Mouse (Mus musculus) urinary bladder, postnatal 0 days (tissue): ENCODE measurements around the gene Hist1h3b. TPM values are rescaled to one million over a fixed set of nuclear protein-coding genes. Genes with fewer than 3 reads are reported as not detected.

ENCODE experiments used
- microRNA-seq: library from miRNA; unstranded; fragments of <30 nt; microRNA quantifications from one replicate; pipeline ENCODE4, GENCODE M21; 2016
- polyA plus RNA-seq: library from polyadenylated mRNA; unstranded; fragments of >200 nt; fragmentation: Nextera tagmentation; extraction: Ambion mirVana; gene quantifications from 2 replicates; pipeline ENCODE4 v1.2.1, GENCODE M21; 2015

Hist1h3b gene
- 2.0 and 2.8 TPM in 2 replicates for polyA plus RNA-seq

GRCm38 (mm10) chr13:23752067-23752741 is at the start of gene Hist1h3b:
TSS of gene Hist1h3b (plus strand) at chr13:23752267.

GRCm38 (mm10) chr13:23710374-23711089 is 41.5 kb upstream of the Hist1h3b start, which contains the start of gene Hfe:
TSS of gene Hfe (minus strand) at chr13:23710854.

GRCm38 (mm10) chr13:23738677-23739068 is 13.4 kb upstream of the Hist1h3b start, which contains the start of gene Hist1h1c:
TSS of gene Hist1h1c (plus strand) at chr13:23738808.

DNA sequence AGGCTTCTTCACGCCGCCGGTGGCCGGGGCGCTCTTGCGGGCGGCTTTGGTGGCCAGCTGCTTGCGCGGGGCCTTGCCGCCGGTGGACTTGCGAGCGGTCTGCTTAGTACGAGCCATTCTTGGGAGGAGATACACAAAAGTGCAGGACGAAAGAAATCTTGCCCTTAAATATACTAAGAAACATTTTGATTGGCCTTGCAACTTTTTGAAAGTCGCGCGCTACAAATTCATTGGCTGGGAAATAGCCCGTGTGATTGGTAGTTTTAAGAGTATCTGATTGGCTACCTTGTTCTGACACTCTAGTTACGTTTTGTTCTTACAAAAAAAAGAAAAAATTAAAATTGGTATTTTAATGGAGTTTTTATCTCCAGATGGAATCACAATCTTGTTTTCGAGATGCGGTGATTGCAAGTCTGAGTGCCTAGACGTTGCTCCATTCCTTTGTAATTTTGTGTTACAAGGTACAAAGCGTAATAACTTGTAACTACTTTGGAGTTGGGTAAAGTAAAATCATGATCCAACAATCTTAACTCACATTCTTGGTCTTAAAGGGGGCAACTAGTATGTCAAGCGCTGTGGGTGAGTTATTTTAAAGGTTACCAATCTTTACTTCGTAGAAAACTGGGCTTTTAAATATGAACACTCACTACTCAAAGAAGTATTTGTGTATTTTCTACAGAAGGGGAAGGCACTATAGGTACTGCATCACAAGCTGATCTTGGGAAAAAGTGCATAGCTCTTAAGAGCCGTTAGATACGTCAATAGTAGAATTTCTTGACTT is 6.5 kb upstream of the Hist1h3b start, which contains the start of gene Hist1h3c:
Gene Hist1h3c (minus strand): TSS at position 222 of the 781 bp plus-strand sequence.

DNA sequence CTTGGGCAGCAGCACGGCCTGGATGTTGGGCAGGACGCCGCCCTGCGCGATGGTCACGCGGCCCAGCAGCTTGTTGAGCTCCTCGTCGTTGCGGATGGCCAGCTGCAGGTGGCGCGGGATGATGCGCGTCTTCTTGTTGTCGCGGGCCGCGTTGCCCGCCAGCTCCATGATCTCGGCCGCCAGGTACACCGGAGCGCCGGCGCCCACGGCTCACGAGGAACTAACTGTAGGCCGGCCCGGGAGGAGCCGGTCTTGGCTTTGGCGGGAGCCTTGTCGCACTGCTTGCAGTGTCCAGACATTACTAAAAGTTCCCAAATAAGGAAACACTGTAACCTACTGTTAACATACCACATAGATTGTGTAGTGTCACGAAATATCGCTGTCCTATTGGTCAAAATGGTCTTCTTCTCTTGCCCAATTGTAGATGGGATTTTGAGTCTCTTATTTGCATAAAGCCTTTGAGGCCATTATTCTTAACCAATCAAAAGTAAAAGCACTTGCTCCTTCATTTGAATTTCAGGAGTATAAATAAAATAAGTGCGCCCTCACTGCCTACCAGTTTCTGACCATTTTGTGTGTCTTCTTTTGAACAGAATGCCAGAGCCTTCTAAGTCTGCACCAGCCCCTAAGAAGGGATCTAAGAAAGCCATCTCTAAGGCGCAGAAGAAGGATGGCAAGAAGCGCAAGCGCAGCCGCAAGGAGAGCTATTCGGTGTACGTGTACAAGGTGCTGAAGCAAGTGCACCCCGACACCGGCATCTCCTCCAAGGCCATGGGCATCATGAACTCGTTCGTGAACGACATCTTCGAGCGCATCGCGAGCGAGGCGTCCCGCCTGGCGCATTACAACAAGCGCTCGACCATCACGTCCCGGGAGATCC is 5.6 kb upstream of the Hist1h3b start, which contains the start of gene Hist1h2bb:
Gene Hist1h2bb (plus strand): TSS at position 534 of the 880 bp plus-strand sequence.

DNA sequence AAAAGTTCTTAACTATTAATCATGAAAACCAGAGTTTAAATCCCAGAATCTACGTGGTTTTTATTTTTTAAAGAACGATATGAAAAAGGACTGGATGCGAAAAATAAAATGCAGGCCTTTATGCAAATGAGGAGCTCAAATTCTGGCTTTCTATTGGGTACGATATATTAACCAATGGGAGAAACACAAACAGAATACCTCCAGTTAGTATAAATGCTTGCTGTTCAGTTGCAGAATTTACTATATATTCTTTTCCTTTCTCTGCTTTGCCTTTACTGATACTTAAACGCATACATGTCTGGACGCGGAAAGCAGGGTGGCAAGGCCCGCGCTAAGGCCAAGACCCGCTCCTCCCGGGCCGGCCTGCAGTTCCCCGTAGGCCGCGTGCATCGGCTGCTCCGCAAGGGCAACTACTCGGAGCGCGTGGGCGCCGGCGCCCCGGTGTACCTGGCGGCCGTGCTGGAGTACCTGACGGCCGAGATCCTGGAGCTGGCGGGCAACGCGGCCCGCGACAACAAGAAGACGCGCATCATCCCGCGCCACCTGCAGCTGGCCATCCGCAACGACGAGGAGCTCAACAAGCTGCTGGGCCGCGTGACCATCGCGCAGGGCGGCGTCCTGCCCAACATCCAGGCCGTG is 1.1 kb upstream of the Hist1h3b start, which contains the start of gene Hist1h2ab:
Gene Hist1h2ab (plus strand): TSS at position 288 of the 639 bp plus-strand sequence.

GRCm38 (mm10) chr13:23756790-23757189 is 4.7 kb downstream of the Hist1h3b start, which contains the start of gene Hist1h4b:
TSS of gene Hist1h4b (plus strand) at chr13:23757013.

GRCm38 (mm10) chr13:23760972-23761864 is 9.2 kb downstream of the Hist1h3b start, which contains the start of gene Hist1h4a:
TSS of gene Hist1h4a (minus strand) at chr13:23761230.

DNA sequence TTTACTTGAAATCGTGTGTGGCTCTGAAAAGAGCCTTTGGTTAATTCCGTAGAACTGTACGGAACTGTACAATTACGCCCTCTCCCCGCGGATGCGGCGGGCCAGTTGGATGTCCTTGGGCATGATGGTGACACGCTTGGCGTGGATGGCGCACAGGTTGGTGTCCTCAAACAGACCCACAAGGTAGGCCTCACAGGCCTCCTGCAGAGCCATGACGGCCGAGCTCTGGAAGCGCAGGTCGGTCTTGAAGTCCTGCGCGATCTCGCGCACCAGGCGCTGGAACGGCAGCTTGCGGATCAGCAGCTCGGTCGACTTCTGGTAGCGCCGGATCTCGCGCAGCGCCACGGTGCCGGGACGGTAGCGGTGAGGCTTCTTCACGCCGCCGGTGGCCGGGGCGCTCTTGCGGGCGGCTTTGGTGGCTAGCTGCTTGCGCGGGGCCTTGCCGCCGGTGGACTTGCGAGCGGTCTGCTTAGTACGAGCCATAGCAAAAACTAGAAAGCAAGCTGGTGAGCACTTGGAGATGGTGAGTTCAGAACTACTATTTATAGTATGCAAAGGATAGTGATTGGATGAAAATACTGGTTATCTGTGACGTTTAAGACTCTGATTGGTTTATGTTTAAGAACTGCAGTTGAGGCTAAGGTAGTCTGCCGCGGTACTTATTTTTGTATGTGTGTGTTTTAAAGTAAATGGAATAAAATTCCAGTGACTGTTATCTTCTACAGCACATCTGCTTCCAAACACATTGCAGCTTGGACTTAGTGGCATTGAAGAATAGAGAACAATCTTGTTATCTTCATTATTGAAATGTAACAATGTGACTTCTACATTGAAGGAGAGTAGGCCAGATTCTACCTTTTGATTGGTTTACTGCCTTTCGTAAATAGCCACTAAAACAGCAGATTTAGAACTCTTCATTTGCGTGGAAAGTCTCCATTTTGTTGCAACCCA is 10.1 kb downstream of the Hist1h3b start, which contains the start of gene Hist1h3a:
Gene Hist1h3a (minus strand): TSS at position 516 of the 951 bp plus-strand sequence.

GRCm38 (mm10) chr13:23763586-23764323 is 11.7 kb downstream of the Hist1h3b start, which contains the start of gene Hist1h1a:
TSS of gene Hist1h1a (plus strand) at chr13:23763666.

DNA sequence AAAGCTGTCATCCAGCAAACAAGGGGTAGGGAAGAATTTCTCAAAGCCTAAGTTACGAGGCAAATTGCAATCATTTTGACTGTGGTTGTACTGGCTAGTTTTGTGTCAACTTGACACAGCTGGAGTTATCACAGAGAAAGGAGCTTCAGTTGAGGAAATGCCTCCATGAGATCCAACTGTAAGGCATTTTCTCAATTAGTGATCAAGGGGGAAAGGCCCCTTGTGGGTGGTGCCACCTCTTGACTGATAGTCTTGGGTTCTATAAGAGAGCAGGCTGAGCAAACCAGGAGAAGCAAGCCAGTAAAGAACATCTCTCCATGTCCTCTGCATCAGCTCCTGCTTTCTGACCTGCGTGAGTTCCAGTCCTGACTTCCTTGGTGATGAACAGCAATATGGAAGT is 17.5 kb downstream of the Hist1h3b start, which contains the start of gene Trim38:
Gene Trim38 (plus strand): TSS at position 301 of the 400 bp plus-strand sequence.

Small RNA genes lying within 50 kb of the gene (microRNA-seq; reads per million reads assigned to microRNA genes)
- gene Gm44314: not detected
- gene Gm44484: not detected

Other genes starting within 250 kb of the Hist1h3b start
- 24.9 and 35.3 TPM in 2 replicates for gene Hist1h4h, start 221.2 kb upstream of the Hist1h3b start, polyA plus RNA-seq
- gene Hist1h2af, start 218.4 kb upstream of the Hist1h3b start, polyA plus RNA-seq: 1.5 and 3.4 TPM in 2 replicates
- gene Hist1h3g, start 216.8 kb upstream of the Hist1h3b start, polyA plus RNA-seq: 1.7 and 2.1 TPM in 2 replicates
- 0.54 and 0.58 TPM in 2 replicates for gene Hist1h2bh, start 208.9 kb upstream of the Hist1h3b start, polyA plus RNA-seq
- 0.28 and 0.43 TPM in 2 replicates for gene Hist1h3f, start 208.2 kb upstream of the Hist1h3b start, polyA plus RNA-seq
- gene Hist1h4f, start 200.6 kb upstream of the Hist1h3b start, polyA plus RNA-seq: not detected in 2 replicates
- gene Hist1h1d, start 199.0 kb upstream of the Hist1h3b start, polyA plus RNA-seq: 0.58 and 0.60 TPM in 2 replicates
- gene Hist1h3e, start 189.9 kb upstream of the Hist1h3b start, polyA plus RNA-seq: 1.8 and 2.0 TPM in 2 replicates
- gene Hist1h2ae, start 181.0 kb upstream of the Hist1h3b start, polyA plus RNA-seq: 14.0 and 18.1 TPM in 2 replicates
- 10.7 and 21.8 TPM in 2 replicates for gene Hist1h2bg, start 180.9 kb upstream of the Hist1h3b start, polyA plus RNA-seq
- gene Hist1h2bf, start 178.1 kb upstream of the Hist1h3b start, polyA plus RNA-seq: 1.5 and 2.6 TPM in 2 replicates
- 1.7 and 1.9 TPM in 2 replicates for gene Hist1h2ad, start 177.9 kb upstream of the Hist1h3b start, polyA plus RNA-seq
- gene Hist1h3d, start 176.5 kb upstream of the Hist1h3b start, polyA plus RNA-seq: 2.9 and 3.4 TPM in 2 replicates
- 24.3 and 29.2 TPM in 2 replicates for gene Hist1h4d, start 170.7 kb upstream of the Hist1h3b start, polyA plus RNA-seq
- 1.1 and 1.4 TPM in 2 replicates for gene Hist1h2be, start 131.1 kb upstream of the Hist1h3b start, polyA plus RNA-seq
- gene Hist1h1e, start 129.7 kb upstream of the Hist1h3b start, polyA plus RNA-seq: 5.4 and 5.8 TPM in 2 replicates
- 1.00 and 1.2 TPM in 2 replicates for gene Hist1h2ac, start 68.3 kb upstream of the Hist1h3b start, polyA plus RNA-seq
- 161 and 192 TPM in 2 replicates for gene Hist1h2bc, start 68.1 kb upstream of the Hist1h3b start, polyA plus RNA-seq
- not detected in 2 replicates for gene Hist1h1t, start 56.5 kb upstream of the Hist1h3b start, polyA plus RNA-seq
- gene Hist1h4c, start 53.8 kb upstream of the Hist1h3b start, polyA plus RNA-seq: 1.8 TPM in 2 replicates
- 8.0 and 9.7 TPM in 2 replicates for gene Hfe, start 41.4 kb upstream of the Hist1h3b start, polyA plus RNA-seq
- gene Hist1h1c, start 13.5 kb upstream of the Hist1h3b start, polyA plus RNA-seq: 125 and 175 TPM in 2 replicates
- 0.41 and 0.98 TPM in 2 replicates for gene Hist1h3c, start 6.7 kb upstream of the Hist1h3b start, polyA plus RNA-seq
- gene Hist1h2bb, start 5.5 kb upstream of the Hist1h3b start, polyA plus RNA-seq: 0.82 and 1.2 TPM in 2 replicates
- 3.7 and 8.0 TPM in 2 replicates for gene Hist1h2ab, start 1.1 kb upstream of the Hist1h3b start, polyA plus RNA-seq
- 1.3 TPM in 1 of 2 replicates, not detected in the other for gene Hist1h4b, start 4.7 kb downstream of the Hist1h3b start, polyA plus RNA-seq
- 0.33 TPM in 1 of 2 replicates, not detected in the other for gene Hist1h4a, start 9.0 kb downstream of the Hist1h3b start, polyA plus RNA-seq
- 1.9 and 2.7 TPM in 2 replicates for gene Hist1h3a, start 10.1 kb downstream of the Hist1h3b start, polyA plus RNA-seq
- 0.59 and 0.82 TPM in 2 replicates for gene Hist1h1a, start 11.4 kb downstream of the Hist1h3b start, polyA plus RNA-seq
- 0.19 and 0.30 TPM in 2 replicates for gene Trim38, start 17.6 kb downstream of the Hist1h3b start, polyA plus RNA-seq
- 0.06 TPM in 1 of 2 replicates, not detected in the other for gene Slc17a2, start 54.7 kb downstream of the Hist1h3b start, polyA plus RNA-seq
- gene Slc17a3, start 87.2 kb downstream of the Hist1h3b start, polyA plus RNA-seq: not detected in 2 replicates
- gene Slc17a1, start 115.5 kb downstream of the Hist1h3b start, polyA plus RNA-seq: not detected in 2 replicates
- not detected in 2 replicates for gene Slc17a4, start 162.7 kb downstream of the Hist1h3b start, polyA plus RNA-seq
- gene Hist1h2ba, start 181.9 kb downstream of the Hist1h3b start, polyA plus RNA-seq: not detected in 2 replicates
- gene Hist1h2aa, start 182.2 kb downstream of the Hist1h3b start, polyA plus RNA-seq: not detected in 2 replicates
- not detected in 2 replicates for gene Scgn, start 238.9 kb downstream of the Hist1h3b start, polyA plus RNA-seq